Mouse (Mus musculus): Measurements from ENCODE around the gene Snx32.

GRCm38 (mm10) chr19:5485821-5486220, 24.5 kb downstream of the Snx32 start:
- TF ChIP-seq CTCF (IDR thresholded peaks at IDR 0.05; ENCODE audit: borderline replicate concordance, extremely low read depth, insufficient read depth, insufficient read length) (no peak), POLR2A (IDR thresholded peaks at IDR 0.05; ENCODE audit: borderline replicate concordance, extremely low read depth, insufficient read depth, insufficient read length, poor library complexity, severe bottlenecking) (no peak)

Measured in brain, embryonic 14.5 days (tissue).